Mouse (Mus musculus) kidney, embryonic 15.5 days (tissue): ENCODE measurements around the gene St3gal5. TPM values are rescaled to one million over a fixed set of nuclear protein-coding genes. Genes with fewer than 3 reads are reported as not detected.

Source experiments
- ATAC-seq: fragments of 200-750 bp; cut with Nextera tagmentation; replicated peaks from 2 replicates; pipeline ENCODE4 v1.8.0; 2017; ENCODE audit warnings: moderate TSS enrichment; ENCODE audit not compliant: low FRiP score
- H3K27ac ChIP-seq: fragments of 300-500 bp; sonication (generic); 2 replicates; pipeline ENCODE4 v1.5.1; 2015; ENCODE audit warnings: mild to moderate bottlenecking, inconsistent platforms
- H3K27me3 ChIP-seq: fragments of 300-500 bp; sonication (generic); 2 replicates; pipeline ENCODE4 v1.6.1; 2015; ENCODE audit warnings: inconsistent platforms
- H3K36me3 ChIP-seq: fragments of 300-500 bp; sonication (generic); 2 replicates; pipeline ENCODE4 v1.6.1; 2015; ENCODE audit warnings: inconsistent platforms
- H3K4me1 ChIP-seq: fragments of 300-500 bp; sonication (generic); 2 replicates; pipeline ENCODE4 v1.6.1; 2015; ENCODE audit warnings: inconsistent platforms
- H3K4me2 ChIP-seq: fragments of 300-500 bp; sonication (generic); 2 replicates; pipeline ENCODE4 v1.6.1; 2015; ENCODE audit warnings: moderate library complexity, mild to moderate bottlenecking, inconsistent platforms
- H3K4me3 ChIP-seq: fragments of 300-500 bp; sonication (generic); replicated peaks from 2 replicates; pipeline ENCODE4 v1.5.1; 2015; ENCODE audit warnings: mild to moderate bottlenecking, inconsistent platforms
- H3K9ac ChIP-seq: fragments of 300-500 bp; sonication (generic); 2 replicates; pipeline ENCODE4 v1.6.1; 2015; ENCODE audit warnings: mild to moderate bottlenecking, inconsistent platforms
- H3K9me3 ChIP-seq: fragments of 300-500 bp; sonication (generic); replicated peaks from 2 replicates; pipeline ENCODE4 v1.6.1; 2016; ENCODE audit warnings: inconsistent platforms
- whole genome bisulfite sequencing: fragments of 180-500 bp; shearing (Covaris S2); methylation state at CpG from one replicate; pipeline ENCODE4 v1.1.7; 2015; ENCODE audit warnings: mixed read lengths; 5-methylcytosine and 5-hydroxymethylcytosine counted together
- polyA plus RNA-seq: library from polyadenylated mRNA; unstranded; fragments of >200 nt; fragmentation: Nextera tagmentation; extraction: Ambion mirVana; gene quantifications from 2 replicates; pipeline ENCODE4 v1.2.1, GENCODE M21; 2015

St3gal5 gene
- polyA plus RNA-seq, 1 experiment from 2014 or later, result 36.3 TPM

- Histone ChIP-seq H3K27me3 (no peaks in the 10 kb centered on the region), H3K9ac (no peak overlapping the region), H3K36me3 (no peaks in the 10 kb centered on the region), H3K4me2 (no peak overlapping the region), H3K4me3 (no peak overlapping the region), H3K4me1 (0 out of 2 replicates have a peak, but pooled peaks cover 8% of the 10 kb centered on the region), H3K27ac (no peak overlapping the region), H3K9me3 (no peaks in the 10 kb centered on the region)
- ATAC-seq, result no peak
- 51% methylated on average over 5 of the region's 5 CpGs for WGBS
Measured at GRCm38 (mm10) chr6:72176004-72176403, 78.6 kb downstream of the St3gal5 start.

DNA sequence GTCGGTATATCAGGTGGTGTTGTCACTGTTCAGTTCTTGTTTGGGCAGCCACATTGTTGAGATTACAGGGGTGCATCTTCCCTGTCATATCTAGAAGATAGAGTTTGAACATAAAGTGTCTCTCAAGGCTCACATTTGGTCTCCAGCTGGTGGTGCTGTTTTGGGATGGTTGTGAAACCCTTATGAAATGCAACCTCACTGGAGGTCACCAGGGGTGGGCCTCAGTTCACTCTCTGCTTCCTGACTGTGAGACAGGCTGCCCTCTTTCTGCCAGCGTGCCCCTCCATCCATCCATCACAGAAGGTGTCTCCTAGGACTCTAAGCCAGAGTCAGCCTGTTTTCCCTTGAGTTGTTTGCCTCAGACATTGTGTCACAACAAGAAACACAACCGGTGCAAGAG lies 80.0 kb downstream of the St3gal5 start:
- Histone ChIP-seq H3K36me3 (no peaks in the 10 kb centered on the region), H3K9ac (no peak overlapping the region), H3K27ac (no peak overlapping the region), H3K9me3 (no peaks in the 10 kb centered on the region), H3K4me3 (no peak overlapping the region), H3K27me3 (no peaks in the 10 kb centered on the region), H3K4me2 (no peak overlapping the region), H3K4me1 (0 out of 2 replicates have a peak, but pooled peaks cover 8% of the 10 kb centered on the region)
- WGBS, result 62% methylated on average over 3 of the region's 3 CpGs
- ATAC-seq, result no peak

GRCm38 (mm10) chr6:72179006-72179405 lies 81.6 kb downstream of the St3gal5 start:
- Histone ChIP-seq H3K27ac (no peak overlapping the region), H3K4me1 (0 out of 2 replicates have a peak, but pooled peaks cover 8% of the 10 kb centered on the region), H3K9me3 (no peaks in the 10 kb centered on the region), H3K4me2 (no peak overlapping the region), H3K4me3 (no peak overlapping the region), H3K27me3 (no peaks in the 10 kb centered on the region), H3K9ac (no peak overlapping the region), H3K36me3 (no peaks in the 10 kb centered on the region)
- WGBS, result 90% methylated on average over 3 of the region's 3 CpGs
- no peak for ATAC-seq

- Histone ChIP-seq H3K27ac (no peak overlapping the region), H3K27me3 (no peaks in the 10 kb centered on the region), H3K4me3 (no peak overlapping the region), H3K9me3 (no peaks in the 10 kb centered on the region), H3K4me1 (0 out of 2 replicates have a peak, but pooled peaks cover 8% of the 10 kb centered on the region), H3K4me2 (no peak overlapping the region), H3K36me3 (no peaks in the 10 kb centered on the region), H3K9ac (no peak overlapping the region)
- no peak for ATAC-seq
- WGBS, result 79% methylated on average over 12 of the region's 12 CpGs
Measured at GRCm38 (mm10) chr6:72179562-72180502, 82.4 kb downstream of the St3gal5 start.

DNA sequence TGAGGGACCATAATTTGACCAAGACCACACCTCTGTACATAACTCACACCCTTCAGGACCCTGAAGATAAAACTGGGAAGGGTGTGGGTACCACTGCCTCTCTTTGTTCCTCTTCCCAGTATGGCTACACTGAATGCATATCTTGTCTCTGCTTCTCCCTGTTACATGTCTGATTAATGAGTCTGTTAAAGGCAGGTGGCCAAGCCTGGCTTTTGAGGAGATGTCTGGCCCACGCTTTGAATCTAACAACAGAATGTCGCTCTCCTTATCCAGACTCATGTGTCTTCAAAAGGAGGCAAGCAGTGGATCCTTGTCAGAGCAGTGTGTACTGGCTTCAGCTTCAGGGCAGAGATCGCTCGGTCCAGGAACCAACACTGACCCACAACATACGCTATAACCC lies 87.2 kb downstream of the St3gal5 start:
- H3K36me3 ChIP-seq, result no peaks in the 10 kb centered on the region
- H3K4me1 ChIP-seq, result peaks cover 17% of the 10 kb centered on the region
- no peak overlapping the region for H3K27ac ChIP-seq
- H3K9ac ChIP-seq, result no peak overlapping the region
- no peaks in the 10 kb centered on the region for H3K9me3 ChIP-seq
- WGBS, result 87% methylated on average over 5 of the region's 5 CpGs
- no peak overlapping the region for H3K4me2 ChIP-seq
- H3K4me3 ChIP-seq, result no peak overlapping the region
- peaks cover 13% of the 10 kb centered on the region; the same call in 1 of the 2 replicates for H3K27me3 ChIP-seq
- no peak for ATAC-seq

GRCm38 (mm10) chr6:72185893-72186490 lies 88.6 kb downstream of the St3gal5 start:
- H3K27me3 ChIP-seq, result peaks cover 13% of the 10 kb centered on the region; the same call in 1 of the 2 replicates
- no peak overlapping the region for H3K4me3 ChIP-seq
- no peak overlapping the region for H3K27ac ChIP-seq
- WGBS, result 3% methylated on average over 6 of the region's 6 CpGs
- ATAC-seq, result peak; percentile 37
- H3K9ac ChIP-seq, result no peak overlapping the region
- H3K4me2 ChIP-seq, result no peak overlapping the region
- no peaks in the 10 kb centered on the region for H3K9me3 ChIP-seq
- peaks cover 28% of the 10 kb centered on the region for H3K4me1 ChIP-seq
- no peaks in the 10 kb centered on the region for H3K36me3 ChIP-seq

GRCm38 (mm10) chr6:72186809-72187208 lies 89.4 kb downstream of the St3gal5 start:
- no peak overlapping the region for H3K4me2 ChIP-seq
- H3K36me3 ChIP-seq, result no peaks in the 10 kb centered on the region
- peaks cover 13% of the 10 kb centered on the region; the same call in 1 of the 2 replicates for H3K27me3 ChIP-seq
- no peak overlapping the region for H3K9ac ChIP-seq
- no peak overlapping the region for H3K27ac ChIP-seq
- H3K9me3 ChIP-seq, result no peaks in the 10 kb centered on the region
- WGBS, result 84% methylated on average over 6 of the region's 6 CpGs
- no peak overlapping the region for H3K4me3 ChIP-seq
- H3K4me1 ChIP-seq, result peaks cover 28% of the 10 kb centered on the region
- no peak for ATAC-seq

GRCm38 (mm10) chr6:72189061-72189863 lies 91.9 kb downstream of the St3gal5 start:
- Histone ChIP-seq H3K9ac (peak overlapping the region; percentile 44), H3K27me3 (peaks cover 13% of the 10 kb centered on the region; the same call in 1 of the 2 replicates), H3K9me3 (no peaks in the 10 kb centered on the region), H3K4me2 (peak overlapping the region; percentile 64), H3K4me1 (peaks cover 28% of the 10 kb centered on the region), H3K27ac (peak overlapping the region; percentile 75), H3K4me3 (peak overlapping the region; percentile 28), H3K36me3 (no peaks in the 10 kb centered on the region)
- WGBS, result 3% methylated on average over 29 of the region's 29 CpGs
- ATAC-seq, result peak; percentile 57

GRCm38 (mm10) chr6:72190120-72190519 lies 92.7 kb downstream of the St3gal5 start:
- Histone ChIP-seq H3K9me3 (no peaks in the 10 kb centered on the region), H3K4me2 (no peak overlapping the region), H3K27me3 (peaks cover 13% of the 10 kb centered on the region; the same call in 1 of the 2 replicates), H3K4me3 (no peak overlapping the region), H3K36me3 (no peaks in the 10 kb centered on the region), H3K9ac (no peak overlapping the region), H3K4me1 (peaks cover 28% of the 10 kb centered on the region), H3K27ac (no peak overlapping the region)
- no peak for ATAC-seq
- WGBS, result 18% methylated on average over 6 of the region's 6 CpGs

DNA sequence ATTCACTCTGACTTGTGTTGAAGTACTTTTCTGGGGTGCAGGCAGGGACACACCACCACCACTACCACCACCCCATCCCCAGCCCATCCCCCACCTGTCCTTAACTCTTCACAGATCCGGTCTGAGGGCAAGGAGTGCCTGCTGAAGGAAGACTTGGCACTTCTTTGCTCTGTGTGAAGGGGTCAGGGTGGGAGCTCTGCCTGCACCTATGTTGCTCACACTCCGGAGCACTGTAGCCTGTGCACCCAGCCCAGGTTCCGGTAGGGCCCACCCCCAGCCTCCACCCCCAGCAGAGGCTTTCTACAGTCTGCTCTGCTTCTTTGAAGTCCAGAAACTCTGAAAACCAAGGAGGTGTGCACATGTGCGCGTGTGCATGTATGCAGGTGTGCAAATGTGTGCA lies 93.2 kb downstream of the St3gal5 start:
- Histone ChIP-seq H3K4me1 (peaks cover 28% of the 10 kb centered on the region), H3K36me3 (no peaks in the 10 kb centered on the region), H3K27ac (no peak overlapping the region), H3K27me3 (peaks cover 13% of the 10 kb centered on the region; the same call in 1 of the 2 replicates), H3K4me2 (no peak overlapping the region), H3K9ac (no peak overlapping the region), H3K9me3 (no peaks in the 10 kb centered on the region), H3K4me3 (no peak overlapping the region)
- 60% methylated on average over 5 of the region's 5 CpGs for WGBS
- peak; percentile 57; the same call in 1 of the 2 replicates for ATAC-seq

DNA sequence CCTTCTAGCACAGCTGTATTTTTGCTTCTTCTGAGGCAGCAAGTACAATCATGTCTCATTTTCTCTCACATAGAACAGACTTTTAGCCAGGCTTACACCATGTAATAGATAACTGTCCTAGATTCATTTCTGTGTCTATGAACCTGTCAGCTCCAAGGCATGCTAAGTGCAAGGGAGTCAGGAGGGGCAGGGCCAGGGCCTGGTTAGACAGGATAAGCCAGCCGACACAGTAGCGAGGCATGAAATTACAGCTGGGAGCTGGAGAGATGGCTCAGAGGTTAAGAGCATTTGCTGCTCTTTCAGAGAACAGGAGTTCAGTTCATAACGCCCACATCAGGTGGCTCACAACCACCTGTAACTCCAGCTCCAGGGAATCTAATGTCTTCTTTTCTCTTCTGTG lies 99.3 kb downstream of the St3gal5 start:
- H3K9me3 ChIP-seq, result no peaks in the 10 kb centered on the region
- H3K27me3 ChIP-seq, result no peaks in the 10 kb centered on the region
- H3K4me1 ChIP-seq, result peaks cover 13% of the 10 kb centered on the region
- no peak overlapping the region for H3K4me3 ChIP-seq
- H3K9ac ChIP-seq, result no peak overlapping the region
- H3K27ac ChIP-seq, result no peak overlapping the region
- 63% methylated on average over 3 of the region's 3 CpGs for WGBS
- no peak overlapping the region for H3K4me2 ChIP-seq
- ATAC-seq, result no peak
- H3K36me3 ChIP-seq, result no peaks in the 10 kb centered on the region
